Mouse (Mus musculus) frontal cortex, postnatal 25 days (tissue): ENCODE data around the gene Cbx6.

Experiments used
- DNase-seq, 2 experiments: peaks; one replicate each; pipeline ENCODE4 v3.0.0; 2022; ENCODE audit warnings: low spot score in 2 of 2

Gene Cbx6

DNA sequence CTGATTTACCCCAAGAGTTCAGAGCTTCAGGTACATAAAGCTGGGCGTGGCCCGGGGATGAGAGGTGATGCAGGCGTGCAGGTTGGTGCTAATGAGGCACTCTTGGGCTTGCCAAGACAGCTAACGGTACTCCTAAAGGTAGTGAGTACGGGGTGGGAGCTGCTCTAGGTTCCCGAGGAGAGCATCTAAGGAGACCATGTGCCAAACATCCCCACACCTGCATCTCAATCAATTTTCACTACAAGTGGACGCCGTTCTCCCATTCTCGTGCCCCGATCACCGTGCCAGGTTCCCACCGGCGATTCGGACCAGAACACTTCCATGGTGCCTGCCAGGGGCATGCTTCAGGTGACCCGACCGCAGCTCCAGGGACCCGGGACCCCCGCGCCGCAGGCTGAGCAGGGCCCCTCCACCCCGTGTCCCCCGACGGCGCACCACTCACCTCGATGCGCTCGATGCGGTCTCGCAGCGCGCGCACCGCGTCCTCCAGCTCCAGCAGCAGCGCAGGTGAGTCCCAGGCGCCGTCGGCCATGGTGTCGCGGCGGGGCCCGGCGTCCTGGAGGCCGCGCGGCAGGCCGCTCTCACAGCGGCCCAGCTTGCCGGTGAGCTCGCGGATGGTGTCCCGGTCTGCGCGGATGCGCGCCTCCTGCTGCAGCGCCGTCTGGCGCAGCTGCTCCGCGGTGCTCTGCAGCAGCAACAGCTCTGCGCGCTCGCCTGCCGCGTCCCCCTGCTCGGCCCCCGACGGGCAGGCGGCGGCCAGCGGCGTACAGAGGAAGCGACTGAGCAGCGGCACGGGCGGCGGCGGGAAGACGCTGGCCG, 30.7 kb downstream of the Cbx6 start:
- DNase-seq, result no peak

DNA sequence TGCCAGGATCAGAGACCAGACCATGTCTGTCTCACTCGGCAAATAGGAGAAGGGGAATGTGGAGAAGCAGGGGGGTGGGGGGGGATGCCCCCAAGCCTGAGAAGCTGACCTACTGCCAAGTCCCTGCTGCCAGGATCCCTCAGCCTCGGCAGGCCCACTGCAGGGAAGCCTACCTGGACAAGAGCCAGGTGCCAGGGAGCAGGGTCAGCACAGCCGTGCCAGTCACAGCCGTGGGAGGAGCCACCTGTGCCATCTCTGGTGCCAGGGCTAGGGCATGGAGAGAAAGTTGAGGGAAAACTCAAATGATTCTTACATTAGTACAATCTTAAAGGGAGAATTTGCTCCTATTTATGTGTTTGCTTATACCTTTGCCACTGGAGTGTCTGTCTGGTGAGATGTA, 32.2 kb downstream of the Cbx6 start:
- no peak for DNase-seq

DNA sequence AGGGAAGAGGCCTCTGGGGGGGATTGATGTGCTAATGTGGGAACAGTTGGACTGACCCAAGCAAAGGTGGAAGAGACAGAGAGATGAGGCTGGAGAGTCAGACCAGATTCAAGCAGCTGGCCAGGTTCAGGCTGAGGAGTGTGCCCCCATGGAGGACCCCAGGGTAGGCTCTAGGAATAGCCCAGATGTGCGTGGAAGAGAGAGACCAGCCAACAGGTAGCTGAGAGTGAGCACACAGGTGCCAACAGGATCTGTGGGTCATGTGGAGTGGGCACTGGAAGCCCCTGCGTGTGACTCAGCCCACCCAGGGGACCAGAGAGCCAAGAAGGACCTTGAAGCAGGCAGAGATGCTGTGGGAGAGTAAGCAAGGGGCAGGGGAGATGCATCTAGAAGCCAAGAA, 32.8 kb downstream of the Cbx6 start:
- no peak for DNase-seq

GRCm38 (mm10) chr15:79800701-79801100, 33.8 kb downstream of the Cbx6 start:
- DNase-seq, result no peak

DNA sequence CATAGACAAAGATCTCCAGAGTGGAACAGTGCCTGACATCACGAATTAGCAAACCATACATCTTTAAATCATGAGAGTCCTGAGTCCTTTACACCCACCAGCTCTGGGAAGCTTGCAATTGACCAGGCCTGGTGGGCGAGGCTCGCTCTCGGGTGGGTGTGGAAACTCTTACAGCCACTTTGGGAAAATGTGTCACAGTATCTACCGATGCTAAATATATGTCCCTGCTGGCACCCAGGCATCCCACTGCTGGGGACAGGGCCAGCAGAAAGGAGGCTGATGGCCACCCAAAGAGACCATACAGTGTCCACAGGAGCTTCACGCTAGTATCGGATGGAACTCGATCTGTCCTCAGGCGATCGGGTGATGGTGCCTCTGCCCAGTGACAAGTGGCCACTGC, 35.9 kb downstream of the Cbx6 start:
- no peak for DNase-seq

GRCm38 (mm10) chr15:79797680-79798079, 36.8 kb downstream of the Cbx6 start:
- DNase-seq, result no peak

DNA sequence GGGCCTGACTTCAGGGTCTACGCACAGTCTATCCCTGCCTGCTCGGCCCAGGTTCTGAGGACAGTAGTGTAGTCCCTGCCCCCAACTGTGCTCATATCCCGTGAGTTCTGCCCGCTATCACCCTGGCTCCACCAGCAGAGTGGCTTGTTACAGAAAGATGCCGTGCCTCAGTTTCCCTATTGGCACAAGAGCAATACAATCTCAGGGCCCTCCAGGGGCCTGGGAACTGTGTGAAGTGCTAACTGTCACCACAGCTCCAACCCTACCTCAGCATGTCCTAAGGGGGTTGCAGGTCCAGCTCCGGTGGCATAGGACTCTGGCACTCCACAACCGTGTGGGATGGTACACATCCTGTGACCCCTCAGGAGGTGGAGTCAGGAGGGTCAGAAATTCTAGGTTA, 37.4 kb downstream of the Cbx6 start:
- no peak for DNase-seq

- DNase-seq, result no peak
Observed at GRCm38 (mm10) chr15:79796256-79796655, 38.2 kb downstream of the Cbx6 start.

DNA sequence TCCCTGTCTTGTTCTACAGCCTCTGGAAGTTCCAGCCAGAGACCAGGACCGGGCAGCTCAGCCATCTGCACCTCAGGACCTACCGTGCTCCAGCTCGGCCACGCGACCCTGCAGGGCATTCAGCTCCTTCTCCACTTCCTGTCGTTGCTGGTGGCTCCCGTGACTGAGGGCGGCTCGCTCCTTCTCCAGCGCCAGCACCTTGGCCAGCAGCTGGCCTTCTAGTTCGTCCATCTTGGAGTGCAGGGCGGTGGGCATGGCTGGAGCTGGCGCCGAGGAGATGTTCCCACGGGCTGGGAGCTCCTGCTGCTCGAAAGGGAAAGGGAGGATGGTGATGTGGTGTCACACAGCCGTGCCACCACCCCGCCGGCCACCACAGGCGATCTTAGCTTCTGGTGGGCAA, 40.3 kb downstream of the Cbx6 start:
- no peak for DNase-seq

GRCm38 (mm10) chr15:79793076-79793475, 41.4 kb downstream of the Cbx6 start:
- DNase-seq, result no peak

- DNase-seq, result no peak
Observed at GRCm38 (mm10) chr15:79792455-79792854, 42.0 kb downstream of the Cbx6 start.

DNA sequence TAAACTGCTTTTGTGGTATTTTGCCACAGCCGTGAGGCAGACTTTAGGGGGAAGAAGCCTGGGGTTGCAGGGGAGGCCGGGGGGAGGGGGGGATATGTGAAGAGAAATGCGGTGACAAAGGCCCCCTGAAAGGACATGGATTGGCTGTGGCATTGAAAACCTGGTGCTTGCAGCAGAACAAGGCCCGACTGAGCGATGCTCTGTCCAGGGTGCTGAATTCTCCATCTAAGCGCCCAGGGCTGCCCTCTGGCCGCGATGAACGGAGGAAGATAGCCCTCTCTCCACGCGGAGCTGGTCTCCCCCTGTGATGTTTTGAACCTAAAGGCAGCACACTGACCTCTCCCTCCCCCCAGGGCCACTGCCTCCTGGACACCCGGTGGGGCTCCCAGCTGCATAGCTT, 43.0 kb downstream of the Cbx6 start:
- no peak for DNase-seq

- no peak for DNase-seq
Observed at GRCm38 (mm10) chr15:79790905-79791304, 43.6 kb downstream of the Cbx6 start.

DNA sequence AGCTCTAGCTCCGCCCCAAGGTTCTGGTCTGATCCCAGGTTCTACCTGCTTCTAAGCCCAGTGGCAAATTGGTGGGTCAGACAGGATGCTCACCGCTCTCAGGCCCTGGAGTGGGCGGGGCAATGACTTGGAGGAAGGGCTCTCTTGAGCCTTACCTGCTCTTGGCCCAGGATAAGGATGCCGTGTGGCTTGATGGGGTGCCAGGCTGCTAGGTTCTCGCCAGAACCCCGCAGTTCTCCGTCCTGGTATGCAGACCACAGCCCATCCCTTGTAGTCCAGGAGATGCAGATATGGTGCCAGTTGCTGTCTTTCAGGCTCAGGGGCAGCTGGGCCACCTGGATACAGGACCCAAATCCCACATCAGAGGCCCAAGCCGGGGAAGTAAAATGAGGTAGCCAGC, 44.4 kb downstream of the Cbx6 start:
- no peak for DNase-seq

GRCm38 (mm10) chr15:79787815-79788214, 46.7 kb downstream of the Cbx6 start:
- no peak for DNase-seq

- no peak for DNase-seq
Observed at GRCm38 (mm10) chr15:79785056-79785455, 49.4 kb downstream of the Cbx6 start.

DNA sequence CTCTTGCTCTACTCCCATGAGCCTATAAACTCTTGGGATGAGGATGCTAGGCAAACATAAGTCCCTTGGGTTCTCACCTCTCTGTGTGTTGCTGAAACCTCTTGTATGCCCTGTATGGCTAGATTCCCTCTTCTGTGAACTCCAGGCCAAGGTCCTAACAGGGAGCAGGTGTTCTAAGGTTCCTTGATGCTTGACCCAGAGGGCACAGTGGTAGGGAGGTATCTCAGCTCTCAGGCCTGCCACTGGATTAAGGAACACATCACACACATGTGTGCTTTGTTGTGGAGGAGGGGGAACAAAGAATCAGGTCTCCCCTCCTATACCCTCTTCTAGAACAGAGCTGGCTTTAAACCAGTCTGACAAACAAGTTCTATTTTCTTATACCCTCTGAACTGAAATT, 56.7 kb downstream of the Cbx6 start, which contains the start of gene Dnal4:
Gene Dnal4 (minus strand): TSS at position 101 of the 400 bp plus-strand sequence.
- DNase-seq, result no peak

DNA sequence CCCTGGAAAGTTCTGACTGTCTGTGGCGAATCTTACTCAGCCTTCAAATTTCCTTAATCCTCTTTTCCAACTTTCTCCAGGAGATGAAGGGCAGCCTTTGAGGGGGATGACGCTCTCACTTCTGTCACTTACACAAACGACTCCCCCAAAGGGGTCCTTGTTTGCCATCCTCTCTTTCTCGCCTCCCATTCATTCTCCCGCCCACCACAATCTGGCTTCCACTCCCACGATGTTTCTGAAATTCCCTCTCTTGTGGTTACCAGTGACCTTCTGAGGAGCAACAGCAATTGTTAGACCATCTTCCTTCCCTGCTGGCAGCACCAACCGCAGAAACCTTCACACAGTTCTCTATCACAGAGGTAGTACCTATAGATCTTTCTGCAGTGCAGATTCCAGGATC, 58.8 kb downstream of the Cbx6 start:
- no peak for DNase-seq

- peak; percentile 83 to 93 for DNase-seq
Observed at GRCm38 (mm10) chr15:79774117-79775027, 60.1 kb downstream of the Cbx6 start.
